Mouse (Mus musculus): Measurements from ENCODE around the gene Inava.

The Inava gene

DNA sequence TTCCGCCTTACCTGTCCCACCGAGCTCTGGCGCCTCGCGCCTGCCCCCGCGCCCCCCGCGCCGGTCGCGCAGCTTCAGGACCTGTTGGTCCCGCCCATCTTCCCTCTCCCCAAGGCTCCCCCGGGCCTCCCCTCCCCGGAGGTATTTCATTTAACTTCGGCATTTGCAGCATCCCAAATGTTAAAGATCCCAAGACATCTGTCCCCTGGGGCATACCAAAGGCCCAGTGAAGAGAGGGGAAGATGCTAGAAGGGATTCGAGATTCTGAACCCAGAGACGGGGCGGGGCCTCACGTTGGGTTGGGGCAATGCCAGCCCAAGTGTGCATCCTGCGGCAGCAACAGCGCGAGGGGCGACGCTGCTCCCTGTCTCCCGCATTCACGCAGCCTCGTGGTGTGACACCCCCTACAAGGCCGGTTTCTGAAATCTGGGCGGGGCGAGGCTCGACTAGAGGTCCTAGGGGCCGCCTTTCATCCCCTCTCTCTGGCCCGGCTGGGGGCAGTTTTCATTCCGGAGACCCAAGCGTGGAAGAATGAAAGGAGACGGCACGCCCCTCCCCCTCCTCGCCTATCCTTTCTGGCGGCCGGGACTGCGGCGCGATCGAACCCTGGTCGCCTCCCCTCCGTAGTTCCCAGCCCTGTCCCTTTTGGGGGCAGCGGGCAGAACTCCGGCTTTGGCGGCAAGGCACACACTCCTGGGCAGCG lies at the start of gene Inava:
Gene Inava, minus strand, starts transcription at position 373 of the 703 bp plus-strand sequence.
- DNase-seq = peak; percentile 40

DNA sequence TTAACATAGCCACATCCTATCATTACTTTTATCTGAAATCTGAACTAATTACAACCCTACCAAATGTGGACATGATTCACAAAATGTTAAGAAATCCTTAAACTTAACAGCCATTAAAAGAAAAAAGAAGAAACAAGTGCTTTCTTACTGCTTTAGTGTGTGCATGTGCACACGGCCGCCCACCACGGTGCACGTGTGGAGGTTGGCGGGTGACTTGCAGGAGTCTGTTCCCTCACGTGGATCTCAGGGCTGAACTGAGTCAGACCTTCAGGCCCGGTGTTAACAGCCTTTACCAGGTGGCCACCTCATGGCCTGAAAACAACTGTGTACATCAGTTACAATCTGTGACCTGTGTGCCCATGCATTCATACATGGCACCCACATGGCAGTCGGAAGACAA lies 43.3 kb upstream of the Inava start:
- no peak for DNase-seq

DNA sequence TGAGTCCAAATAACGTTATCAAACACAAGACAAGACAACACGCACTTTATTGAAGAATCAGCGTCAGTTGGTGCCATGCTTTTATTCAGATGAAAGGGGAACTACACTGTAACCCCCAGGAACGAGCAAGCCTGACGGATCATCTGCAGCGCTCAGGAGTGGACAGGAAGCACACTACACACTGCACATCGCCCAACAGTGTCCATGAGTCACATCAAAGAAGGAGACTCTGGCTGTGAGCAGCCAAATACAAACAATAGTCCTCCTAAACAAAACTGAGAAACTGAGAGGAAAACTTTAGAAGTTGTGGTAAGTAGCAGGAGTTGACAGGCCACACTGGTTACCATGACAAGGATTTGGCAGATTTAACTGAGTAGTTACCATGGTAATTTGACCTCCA lies 34.2 kb upstream of the Inava start:
- DNase-seq = no peak

DNA sequence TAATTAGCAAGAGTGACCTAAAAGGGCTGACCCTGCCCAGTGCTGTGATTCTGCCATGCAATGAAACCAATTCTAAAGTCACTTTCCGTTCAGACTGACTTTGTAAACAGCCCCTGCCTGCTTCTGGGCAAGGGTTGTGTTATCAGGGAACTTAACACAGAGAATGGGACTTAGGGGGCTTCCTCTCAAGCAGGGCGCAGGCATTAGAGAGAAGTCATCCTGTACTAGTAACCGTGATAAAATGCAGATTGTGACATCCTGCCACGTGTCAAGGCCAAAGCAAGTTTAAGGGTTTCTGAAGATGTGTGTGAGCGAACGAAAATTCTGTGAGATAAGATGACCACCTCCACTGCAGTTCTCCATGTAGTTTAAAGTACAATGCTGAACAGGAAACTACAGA lies 32.1 kb upstream of the Inava start:
- no peak for DNase-seq

DNA sequence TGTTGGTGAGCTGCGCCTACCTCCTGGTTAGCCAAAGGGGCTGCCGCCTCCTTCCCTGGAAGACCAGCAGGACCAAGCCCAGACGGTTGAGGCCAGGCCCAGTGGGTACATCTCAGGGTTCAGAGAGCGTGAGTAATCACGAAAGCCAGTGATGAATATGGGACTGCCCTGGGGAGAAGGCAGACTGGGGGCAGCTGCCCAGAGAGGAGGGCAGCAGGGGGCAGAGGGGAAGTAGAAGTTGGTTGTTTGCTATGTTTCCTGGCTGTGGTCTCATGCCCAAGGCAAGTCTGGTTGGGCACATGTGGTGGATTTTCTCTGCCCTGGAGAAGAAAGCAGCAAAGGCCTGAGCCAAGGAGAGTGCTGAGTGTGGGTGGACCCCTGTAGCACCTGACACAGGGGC lies 29.3 kb upstream of the Inava start:
- DNase-seq = no peak

DNA sequence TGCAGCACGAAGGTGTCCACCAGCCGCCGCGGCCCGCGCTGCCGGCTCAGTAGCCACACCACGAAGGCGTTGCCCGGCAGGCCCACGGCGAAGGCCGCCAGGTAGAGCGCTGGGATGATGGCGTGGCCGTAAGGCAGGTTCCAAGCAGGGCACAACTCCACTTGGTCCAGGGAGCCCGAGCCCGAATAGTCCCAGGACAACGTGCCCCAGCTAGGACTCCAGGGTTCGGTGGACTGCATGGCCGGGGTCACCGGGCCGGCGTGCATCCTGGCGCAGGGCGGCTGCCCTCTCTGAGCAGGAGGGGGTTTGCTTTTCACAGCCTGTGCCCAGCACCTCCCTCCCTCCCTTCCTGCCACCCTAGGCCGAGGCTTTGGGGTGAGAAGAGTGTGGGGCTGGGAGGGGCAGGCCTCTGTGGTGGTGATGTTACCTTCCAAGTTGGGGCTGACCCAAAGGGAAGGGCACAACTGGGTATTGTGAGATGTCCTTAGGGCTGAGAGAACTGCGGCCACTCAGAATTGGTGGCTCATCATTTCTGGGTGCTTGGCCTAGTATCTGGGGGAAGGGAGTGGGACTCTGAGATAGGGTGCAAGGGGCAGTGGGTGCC lies 26.7 kb upstream of the Inava start, which contains the start of gene Gpr25:
Gene Gpr25, minus strand, starts transcription at position 239 of the 604 bp plus-strand sequence.
- no peak for DNase-seq

DNA sequence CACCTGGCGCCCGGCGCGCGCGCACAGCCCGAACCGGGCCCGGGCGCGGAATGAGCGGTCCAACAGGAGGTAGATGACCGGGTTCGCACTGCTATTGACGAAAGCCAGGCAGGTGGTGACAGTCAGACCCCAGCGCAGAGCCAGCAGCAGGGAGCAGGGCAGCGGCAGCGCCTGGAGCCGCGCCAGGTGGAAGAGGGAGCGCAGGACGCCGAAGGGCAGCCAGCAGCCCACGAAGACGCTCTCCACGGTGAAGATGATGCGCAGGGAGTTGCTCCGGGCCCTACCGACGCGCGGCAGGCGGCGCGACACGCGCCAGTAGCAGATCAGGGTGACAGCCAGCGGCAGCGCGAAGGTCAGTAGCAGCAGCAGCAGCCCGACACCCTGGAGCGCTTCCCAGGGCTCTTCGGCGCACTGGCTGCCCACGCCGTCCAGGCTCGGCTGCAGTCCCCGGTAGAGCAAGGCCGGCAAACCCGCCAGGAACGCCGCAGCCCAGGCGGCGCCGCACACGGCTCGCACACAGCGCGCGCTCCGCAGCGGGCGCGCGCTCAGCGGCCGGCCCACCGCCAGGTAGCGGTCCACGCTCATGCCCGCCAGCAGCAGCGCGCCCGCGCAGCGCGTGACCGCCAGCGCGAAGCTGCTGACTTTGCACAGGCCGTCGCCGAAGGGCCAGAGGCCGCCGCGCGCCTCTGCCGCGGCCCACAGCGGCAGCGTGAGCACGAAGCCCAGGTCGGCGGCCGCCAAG lies 26.0 kb upstream of the Inava start:
- peak; percentile 69 for DNase-seq

DNA sequence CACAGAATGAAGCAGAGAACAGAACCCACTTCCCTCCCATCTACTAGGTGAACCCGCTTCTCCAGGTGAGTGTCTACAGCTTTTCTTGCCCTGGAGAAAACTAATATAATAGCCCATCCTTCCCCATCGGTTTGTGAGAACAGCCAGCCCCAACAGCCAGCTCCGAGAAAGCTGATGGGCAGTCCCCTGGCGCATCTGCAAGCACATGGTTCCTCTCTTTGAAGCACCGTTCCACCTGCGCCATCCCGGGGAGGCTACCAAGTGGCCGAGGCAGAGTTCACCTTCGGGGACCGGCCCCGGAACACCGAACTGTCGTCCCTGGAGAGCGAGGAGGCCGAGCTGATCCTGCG lies 25.5 kb upstream of the Inava start:
- DNase-seq = no peak

DNA sequence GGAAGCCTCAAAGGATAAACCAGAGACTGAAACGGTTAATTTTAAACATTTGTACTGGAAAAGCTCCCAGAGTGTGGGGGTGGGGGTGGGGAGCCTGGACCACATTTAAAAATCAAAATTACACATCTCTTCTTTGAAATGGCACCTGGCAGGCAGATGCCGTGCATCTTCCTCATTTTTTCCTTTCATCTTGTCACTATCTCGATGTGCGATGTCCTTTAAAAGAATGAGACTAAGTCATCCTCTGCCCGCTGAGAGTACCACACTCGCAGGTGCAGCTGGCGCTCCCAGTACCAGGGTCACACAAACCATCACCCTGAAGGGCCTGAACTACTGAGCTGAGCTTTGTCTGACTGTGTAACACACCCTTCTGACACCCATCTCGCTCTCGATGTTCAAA lies 24.4 kb upstream of the Inava start:
- no peak for DNase-seq

DNA sequence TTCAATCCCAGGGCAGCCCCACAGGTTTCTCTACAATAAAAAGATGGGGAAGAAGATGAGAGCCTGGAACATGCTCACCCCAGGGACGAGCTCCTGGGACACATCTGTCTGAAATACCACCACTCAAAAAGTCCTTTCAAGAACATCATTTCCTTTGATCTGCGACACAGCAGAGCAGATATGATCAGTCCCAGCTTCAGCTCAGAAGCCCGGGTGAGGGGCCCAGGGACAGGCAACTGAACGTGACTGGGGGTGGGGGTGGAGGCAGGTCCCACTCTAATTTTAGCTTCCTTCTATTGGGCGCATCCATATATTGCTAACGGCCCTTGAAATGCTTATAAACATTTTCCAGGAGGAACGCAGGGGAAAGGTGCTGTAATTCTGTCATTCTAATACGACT lies 21.6 kb upstream of the Inava start:
- DNase-seq = no peak

DNA sequence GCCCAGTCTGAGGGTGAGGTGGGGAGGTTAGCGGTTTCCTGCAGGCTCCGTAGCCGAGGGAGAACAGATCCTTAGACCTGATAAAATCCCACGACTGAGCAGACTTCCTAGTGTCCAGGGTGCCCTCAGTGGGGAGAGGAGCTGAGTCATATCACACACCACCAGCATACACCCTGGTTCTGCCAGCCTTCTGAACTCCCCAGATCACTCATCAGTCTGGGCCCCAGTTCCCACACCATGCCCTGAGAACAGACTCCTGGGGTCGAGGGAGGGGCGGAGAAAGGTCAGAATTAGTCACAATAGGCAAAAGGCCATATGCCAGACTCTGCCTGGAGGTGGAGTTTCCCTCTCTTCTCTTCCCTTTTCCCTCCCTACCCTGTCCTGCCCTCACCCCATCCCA lies 21.1 kb upstream of the Inava start:
- no peak for DNase-seq

DNA sequence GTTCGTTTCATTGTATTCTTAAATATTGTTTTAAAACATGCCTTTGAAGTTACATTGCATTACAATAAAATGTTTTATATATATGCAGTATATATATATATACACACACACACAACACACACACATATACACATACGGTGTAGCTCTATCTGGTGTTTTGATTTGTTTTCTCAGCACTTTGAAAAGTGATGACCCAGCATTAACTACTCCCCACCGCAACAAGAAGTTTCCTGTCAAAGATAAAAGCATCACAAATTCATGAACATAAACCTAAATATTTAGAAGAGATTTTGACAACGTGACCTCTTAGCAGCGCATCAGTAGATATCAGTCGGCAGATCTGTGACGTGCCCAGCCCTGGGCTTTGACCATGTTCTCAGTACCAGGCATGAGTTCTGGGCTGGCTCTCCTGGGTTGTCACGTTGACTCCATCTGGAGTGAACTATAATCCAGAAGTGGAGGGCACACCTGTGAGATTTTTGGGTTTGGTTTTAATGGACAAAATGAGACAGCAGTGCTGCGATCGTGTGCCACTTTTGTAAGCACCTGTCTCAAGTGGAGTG lies 20.5 kb upstream of the Inava start:
- no peak for DNase-seq

DNA sequence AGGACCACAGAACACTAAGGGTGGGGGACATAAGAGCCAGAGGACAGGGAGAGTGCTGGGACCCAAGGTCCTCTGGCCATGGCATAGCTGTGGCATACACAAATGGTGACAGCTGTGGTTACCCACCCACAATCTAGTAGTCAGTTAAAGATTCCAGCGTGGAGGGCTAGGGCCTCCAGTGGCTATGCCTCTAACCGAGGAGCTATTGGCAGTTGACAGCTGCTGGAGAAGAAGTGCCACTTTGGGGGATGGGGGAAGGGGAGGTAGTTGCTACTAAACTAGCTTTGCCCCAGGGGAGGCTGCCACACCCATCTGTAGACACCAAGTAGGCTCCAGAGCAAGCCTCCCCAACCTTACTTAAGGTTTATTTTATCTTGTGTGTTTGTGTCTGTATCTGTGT lies 19.4 kb upstream of the Inava start:
- DNase-seq = no peak

DNA sequence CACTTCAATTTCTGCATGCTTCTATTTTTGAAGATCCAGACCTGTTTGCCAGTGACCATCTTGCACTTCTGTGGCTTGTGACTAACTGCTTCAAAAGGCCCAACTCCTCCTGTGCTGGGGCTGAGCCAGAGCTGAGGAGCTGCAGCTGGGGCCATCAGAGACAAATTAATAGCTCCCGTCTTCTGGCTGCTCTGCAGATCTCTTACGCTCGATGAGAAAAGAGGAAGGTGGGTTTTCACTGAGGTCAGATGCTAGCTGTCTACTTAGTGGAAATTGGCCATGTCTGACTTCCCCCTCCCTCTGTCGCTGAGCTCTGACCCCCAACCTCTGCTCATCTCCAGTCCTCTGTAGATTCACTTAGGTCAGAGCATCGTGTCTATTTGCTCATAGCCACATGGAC lies 15.6 kb upstream of the Inava start:
- no peak for DNase-seq

DNA sequence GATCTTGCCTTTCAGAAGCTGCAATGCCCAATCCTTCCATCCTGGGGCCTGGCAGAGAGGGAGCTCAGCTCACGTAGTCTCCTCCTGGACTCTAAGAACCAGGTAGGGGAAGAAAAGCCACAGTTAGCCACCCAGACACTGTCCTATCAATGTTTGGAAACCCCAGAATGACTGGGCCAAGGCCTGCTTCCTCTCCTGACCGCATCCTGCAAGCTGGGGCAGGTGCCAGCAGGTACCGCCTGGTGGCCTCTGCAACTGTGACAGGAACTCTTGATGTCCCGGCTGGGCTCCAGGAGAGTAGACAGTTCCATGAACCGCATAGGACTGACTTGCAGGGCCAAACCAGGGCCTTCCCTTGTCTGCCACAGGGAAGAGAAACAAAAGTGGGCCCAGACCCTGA lies 13.3 kb upstream of the Inava start:
- DNase-seq = no peak

DNA sequence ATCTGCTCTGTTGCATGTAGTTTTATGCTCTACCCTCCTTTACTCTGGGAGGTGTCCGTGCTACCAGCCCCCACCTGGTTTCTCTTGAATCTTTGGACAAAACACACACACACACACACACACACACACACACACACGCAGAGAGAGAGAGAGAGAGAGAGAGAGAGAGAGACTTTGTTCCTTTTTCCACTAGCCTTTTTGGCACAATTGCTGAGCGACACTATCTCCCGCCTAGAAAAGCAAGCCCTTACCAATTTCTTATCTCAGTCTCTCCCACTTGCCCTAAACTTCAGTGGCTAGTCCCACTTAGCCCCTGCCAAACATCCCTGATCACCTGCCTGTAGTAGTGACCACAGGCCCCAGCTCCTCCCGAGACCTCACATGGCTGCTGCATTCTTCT lies 10.4 kb upstream of the Inava start:
- DNase-seq = no peak

DNA sequence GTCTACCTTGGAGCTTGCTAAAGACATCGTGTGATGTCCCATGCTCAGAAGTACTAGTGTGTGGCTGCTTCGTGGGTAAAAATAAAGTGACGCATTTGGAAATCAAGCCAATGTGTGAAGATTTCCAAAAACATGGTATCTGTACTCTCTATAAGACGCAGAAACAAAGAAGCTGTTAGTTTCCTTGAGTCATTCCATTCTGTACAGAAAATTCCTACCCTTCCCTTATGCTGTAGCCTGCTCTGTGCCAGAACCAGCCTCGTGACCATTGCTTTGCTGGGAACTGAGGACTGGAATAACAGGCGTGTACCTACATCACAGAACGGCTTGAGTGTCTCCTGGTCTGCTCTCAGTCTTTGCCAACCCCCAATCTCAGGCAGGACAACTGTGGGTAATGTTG lies 7.7 kb upstream of the Inava start:
- DNase-seq = no peak

DNA sequence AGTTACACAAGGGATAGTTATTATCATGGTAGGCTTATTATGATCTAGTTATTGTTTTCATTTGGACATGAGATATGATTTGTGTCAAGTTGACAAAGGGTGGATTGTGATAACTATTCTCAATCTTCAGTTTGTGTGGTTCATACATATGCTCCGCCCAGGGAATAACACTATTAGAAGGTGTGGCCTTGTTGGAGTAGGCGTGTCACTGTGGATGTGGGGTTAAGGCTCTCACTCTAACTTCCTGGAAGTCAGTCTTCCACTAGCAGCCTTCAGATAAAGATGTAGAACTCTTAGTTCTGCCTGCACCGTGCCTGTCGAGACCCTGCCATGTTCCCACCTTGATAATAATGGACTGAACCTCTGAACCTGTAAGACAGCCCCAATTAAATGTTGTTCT lies 4.4 kb upstream of the Inava start:
- no peak for DNase-seq

DNA sequence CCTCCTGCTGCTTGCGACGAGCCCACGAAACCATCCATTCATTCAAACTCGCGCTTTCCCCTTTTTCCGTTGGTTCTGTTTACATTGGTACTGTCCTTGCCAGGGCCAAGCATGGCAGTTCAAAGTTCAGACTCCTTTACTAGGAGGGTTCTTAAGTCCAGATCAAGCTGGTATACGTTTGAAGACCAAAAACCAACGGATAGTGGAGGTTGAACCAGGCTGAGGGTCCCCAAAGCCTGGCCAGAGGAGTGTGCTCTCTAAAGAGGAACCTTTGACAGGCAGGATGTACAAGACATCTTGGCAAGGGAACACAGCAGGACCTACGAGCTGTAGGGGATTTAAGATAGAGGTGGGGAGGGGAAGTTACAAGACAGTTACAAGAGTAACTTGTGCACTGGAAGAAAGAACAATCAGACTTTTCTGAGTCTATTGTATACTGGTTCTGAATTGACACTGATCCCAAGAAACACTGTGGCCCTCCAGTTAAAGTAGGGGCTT lies 580 bp upstream of the Inava start:
- DNase-seq = no peak

DNA sequence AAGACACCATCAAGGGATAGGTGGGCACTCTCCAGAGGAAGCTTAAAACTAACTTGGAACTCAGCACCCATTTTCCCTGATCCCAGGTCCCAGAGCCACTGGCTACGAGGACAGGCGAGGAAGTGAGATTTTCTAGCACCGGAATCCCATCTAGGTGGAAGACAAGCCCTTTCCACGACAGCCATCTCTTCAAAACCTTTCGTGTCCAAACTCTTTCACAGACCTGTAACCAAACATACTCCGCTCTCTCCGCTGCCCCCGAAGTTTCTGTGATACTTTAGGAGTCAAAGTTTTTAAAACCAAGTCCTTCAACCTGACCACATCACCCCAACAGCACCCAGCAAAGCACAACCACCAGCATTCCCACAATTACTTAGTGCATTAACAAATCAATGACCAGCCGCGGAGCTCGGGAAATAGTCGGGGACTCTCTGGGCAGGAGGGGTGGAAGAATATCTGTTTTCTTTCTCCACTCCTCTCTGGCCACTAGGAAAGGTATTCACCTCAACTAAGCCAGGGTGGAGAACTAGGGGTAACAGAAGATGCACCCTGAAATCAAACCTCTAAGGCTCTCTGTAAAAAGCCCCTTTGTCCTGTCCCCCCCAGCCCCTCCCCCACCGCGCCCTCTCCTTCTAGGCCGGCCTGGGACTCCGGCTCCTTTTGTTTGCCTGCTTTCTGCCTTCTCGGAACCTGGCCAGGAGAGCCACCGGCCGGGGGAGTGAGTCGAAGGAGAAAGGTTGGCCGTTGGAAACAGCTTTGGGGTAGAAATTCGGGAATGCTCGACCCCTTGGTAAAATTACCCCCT lies 876 bp downstream of the Inava start:
- DNase-seq = no peak

DNA sequence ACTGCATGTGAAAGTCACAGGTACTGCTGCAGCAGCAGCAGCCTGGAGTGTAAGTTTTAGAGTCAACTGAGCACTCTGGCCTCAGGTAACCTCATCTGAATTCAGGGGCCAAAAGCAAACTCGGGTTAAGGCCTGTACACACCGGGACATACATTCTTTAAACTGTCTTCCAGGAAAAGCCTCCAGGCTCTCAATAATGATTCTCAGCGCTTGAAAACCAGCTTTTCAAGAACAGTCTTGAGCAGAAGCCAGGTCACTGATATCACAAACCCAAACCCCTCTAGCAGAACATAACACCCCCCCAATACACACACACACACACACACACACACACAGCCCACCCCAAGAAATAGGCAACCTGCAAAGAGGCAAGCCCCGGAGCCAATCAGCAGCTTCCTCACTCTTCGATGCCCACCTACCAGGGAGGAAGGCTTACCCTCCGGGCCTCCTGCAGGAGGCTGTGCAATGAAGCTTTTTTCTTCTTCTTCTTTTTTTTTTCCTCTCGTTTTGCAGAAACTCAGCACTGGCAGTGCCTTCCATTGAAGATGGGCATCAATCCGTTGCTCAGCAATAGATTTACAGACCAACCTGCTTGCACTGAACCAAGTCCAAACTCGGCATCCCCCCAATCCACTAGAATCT lies 1.7 kb downstream of the Inava start:
- no peak for DNase-seq

DNA sequence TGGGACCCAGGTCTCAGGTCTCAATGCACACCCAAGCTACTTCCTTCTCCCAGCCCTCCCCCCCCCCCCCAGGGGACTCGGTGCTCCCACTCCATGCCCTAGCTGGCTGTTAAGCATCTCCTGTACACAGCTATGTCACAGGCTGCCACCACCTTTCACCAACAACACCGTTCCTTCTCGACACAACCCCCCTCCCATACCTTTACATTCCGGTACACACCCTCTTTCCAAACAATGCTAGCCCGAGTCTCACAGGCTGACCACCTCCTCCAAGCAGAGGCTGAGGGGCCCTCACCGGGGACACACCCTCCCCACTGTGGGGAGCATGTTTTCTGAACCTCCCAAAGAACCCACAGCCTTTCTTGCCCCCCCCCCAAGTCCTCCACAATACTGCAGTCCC lies 2.5 kb downstream of the Inava start:
- no peak for DNase-seq

DNA sequence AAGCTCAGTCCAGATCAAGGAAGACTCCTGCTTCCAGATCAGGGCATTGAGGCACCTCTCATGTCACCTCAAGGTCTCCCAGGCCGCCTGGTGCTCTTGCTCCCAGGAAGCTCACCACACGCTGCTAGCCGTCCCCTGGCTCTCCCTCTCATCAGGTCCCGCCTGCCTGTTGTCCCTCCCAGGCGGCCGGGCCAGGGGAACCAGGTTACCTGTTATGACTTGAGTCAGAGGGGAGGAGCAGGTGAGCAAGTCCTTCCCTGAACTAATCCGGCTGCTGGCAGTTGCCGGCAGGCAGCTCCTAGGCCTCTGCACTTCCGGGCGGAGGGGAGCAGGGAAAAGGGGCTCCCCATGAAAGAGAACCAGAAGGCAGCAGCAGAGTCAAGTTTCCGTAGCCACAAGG lies 3.9 kb downstream of the Inava start:
- DNase-seq = no peak

Measured in right cerebral cortex, postnatal 14 days (tissue).